Mouse (Mus musculus) testis, postnatal 10 days (tissue): ENCODE results near the gene Gale.
"Not testable (repeated sequence)": the region's sequence is repeated elsewhere in the genome, so short reads cannot be mapped to it uniquely, and the experiment has no call there.

Experiments used
- DNase-seq: peaks from one replicate; pipeline ENCODE4 v3.0.0; 2021; ENCODE audit warnings: low spot score

The Gale gene

DNA sequence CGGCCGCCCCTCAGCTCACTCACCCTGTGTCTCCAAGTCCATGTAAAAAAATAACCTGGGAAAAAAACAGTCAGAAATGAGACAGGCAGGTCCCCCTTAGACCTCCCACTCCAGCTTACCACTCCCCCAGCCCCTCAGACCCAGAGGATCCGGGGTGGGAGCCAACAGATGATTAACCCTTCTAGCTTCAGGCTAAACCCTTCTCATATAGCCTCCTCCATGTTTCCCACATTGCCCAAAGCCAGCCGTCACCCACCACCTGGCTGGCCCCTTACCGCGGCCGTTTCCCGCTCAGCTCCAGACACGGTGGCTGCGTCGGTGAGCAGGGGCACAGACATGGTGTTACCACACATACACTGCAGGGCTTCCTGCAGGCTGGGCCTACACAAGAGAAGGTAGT is 7.1 kb downstream of the Gale start:
- peak; percentile 43 for DNase-seq

DNA sequence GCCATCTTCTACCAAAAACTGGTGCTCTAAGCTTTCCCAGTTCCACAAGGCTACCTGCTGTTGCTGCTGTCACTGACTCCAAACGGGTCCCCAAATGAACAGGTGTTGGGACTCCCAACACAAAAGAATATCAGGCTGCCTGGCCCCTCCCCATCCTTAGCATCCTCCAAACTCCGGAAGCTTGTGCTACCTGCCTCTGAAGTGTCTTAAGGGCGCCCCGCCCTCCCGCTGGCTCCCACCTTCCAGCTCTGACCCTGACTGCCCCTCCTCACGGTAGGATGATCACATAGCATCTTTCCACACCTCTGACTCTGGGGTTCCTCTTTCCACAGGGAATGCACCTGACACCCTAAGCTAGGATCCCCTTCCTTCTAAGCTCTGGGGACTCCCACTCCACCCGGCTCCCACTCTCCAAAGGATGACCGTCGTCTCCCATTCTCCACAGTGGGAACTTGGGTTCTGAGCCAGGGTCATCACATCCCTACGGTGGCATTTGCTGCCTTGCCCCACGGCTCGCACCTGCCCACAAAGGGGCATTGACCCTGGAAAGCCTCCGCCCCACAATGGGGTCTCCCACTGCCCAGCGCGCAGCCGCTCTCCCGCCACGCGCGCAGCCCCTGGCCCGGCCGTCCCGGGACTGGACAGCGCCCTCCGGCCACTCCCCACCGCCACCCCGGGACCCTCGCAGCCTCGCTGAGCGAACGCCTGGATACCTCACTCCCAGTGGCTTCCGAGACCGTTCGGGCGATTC is 8.5 kb downstream of the Gale start:
- peak; percentile 47 for DNase-seq

GRCm38 (mm10) chr4:135972556-135972906 is 9.0 kb downstream of the Gale start, which contains the start of gene Lypla2:
Gene Lypla2 (minus strand): TSS chr4:135972626.
- peak; percentile 91 for DNase-seq

GRCm38 (mm10) chr4:135972911-135973811 is 9.6 kb downstream of the Gale start:
- no peak for DNase-seq

GRCm38 (mm10) chr4:135976146-135976545 is 12.6 kb downstream of the Gale start:
- no peak for DNase-seq

DNA sequence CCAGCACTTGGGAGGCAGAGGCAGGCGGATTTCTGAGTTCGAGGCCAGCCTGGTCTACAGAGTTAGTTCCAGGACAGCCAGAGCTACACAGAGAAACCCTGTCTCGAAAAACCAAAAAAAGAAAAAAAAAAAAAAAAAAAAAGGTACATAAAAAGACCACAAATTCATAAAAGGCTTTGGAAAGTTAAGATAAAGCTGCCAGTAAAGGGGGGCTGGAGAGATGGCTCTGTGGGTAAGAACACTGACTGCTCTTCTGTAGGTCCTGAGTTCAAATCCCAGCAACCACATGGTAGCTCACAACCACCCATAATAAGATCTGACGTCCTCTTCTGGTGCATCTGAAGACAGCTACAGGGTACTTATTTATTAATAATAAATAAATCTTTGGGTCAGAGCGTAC is 16.7 kb downstream of the Gale start:
- DNase-seq = not testable (repeated sequence)

DNA sequence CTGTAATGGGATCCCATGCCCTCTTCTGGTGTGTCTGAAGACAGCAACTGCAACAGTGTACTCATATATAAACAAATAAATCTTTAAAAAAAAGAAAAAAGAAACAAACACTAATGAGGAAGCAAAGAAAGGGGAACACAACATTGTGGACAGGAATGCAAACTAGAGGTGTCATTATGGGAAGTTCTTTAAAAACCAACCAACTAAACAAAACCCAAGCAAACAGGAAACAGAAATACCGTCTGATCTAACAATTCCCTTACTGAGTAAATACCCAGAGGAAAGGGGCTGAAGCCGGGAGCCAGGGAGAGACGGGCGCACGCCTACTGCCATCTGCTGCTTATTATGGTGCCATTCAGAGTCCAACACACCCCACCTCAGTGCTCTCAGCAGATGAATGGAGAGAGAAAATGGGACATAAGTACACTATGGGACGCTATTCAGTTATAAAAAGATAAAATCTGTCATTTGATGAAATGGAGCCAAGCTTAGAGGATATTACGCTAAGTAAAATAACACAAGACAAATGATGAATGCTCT is 18.1 kb downstream of the Gale start:
- DNase-seq = no peak

DNA sequence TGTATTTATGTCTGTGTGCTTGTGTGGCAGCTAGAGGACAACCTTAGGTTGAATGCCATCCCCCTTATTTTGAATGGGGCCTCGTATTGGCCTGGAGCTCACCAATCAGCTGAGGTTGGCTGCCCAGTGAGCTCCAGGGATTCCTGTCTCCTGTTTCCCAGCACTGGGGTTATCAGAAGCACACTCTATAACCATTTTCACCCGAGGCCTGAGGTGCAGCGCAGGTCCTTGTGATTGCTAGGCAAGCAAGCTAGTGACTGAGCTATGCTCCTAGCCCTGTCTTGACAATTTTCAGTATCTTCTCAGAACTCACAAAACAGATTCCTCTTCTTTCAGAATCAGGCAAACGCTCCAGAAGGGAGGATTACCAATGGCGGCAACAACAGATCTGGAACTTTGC is 21.0 kb downstream of the Gale start:
- DNase-seq = no peak

DNA sequence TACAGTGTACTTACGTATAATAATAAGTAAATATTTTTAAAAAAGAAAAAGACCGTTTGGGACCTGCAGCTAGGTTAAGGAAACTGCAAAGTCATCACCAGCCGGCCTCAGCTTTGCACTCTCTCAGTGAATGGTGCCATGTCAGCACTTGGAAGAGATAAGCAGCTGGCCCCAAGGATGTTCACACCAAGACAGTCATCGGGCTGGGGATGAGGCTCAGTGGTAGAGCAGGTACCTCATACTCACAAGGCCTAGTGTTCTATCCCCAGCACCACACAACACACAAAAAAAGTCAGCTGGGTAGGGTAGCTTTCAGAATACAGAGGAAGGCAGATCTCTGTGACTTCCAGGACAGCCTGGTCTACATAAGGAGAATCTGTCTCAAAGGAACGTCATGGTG is 21.7 kb downstream of the Gale start:
- no peak for DNase-seq

GRCm38 (mm10) chr4:135985769-135986168 is 22.2 kb downstream of the Gale start:
- DNase-seq = no peak

DNA sequence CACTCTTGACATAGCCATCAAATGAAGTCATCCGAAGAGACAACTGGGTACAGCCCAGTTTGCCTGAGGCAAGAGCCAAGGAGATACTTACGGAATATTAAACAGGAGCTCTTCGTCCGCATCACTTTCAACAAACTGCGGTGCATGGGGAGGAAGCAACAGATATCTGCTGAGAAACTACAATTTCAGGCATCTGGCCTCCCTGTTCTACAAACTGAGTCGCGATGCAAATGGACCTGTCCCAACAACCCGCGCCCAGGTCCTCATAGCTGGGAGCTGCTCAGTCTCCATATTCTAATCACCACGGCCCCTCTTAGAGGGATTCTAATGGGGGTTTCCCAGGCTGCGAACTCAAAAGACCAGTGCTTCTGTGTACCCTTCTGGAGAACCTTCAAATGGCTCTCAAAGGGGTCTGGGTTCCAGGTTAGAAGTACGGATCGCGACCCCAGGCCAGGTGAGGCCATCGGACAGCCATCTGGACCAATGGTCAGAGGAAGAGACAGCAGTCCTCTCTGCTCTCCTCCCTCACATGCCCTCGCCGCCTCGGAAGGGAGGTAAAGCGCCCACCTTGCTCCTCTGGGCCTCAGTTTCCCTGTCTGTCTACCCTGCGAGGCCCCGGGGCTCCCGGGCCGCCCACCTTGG is 22.9 kb downstream of the Gale start:
- no peak for DNase-seq

GRCm38 (mm10) chr4:135986943-135987710 is 23.6 kb downstream of the Gale start, which contains the start of gene Pithd1:
Gene Pithd1 (minus strand): TSS chr4:135987264.
- peak; percentile 94 for DNase-seq

- no peak for DNase-seq
These were observed 24.2 kb downstream of the Gale start for GRCm38 (mm10) chr4:135987714-135988113.

DNA sequence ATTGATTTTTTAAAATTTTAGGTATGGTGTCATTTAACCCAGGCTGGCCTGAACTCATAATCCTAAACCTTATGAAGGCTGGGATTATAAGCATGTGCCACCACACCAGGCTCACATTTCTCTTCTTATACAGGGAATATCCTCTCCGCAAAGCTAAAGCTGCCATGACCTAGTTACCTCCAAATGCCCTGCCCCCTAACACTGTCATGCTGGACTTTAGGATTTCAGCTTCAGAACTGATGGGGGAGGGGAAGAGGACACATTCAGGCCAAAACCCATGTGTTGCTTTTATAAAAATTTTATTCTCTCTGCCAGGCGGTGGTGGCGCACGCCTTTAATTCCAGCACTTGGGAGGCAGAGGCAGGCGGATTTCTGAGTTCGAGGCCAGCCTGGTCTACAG is 30.4 kb downstream of the Gale start:
- no peak for DNase-seq

DNA sequence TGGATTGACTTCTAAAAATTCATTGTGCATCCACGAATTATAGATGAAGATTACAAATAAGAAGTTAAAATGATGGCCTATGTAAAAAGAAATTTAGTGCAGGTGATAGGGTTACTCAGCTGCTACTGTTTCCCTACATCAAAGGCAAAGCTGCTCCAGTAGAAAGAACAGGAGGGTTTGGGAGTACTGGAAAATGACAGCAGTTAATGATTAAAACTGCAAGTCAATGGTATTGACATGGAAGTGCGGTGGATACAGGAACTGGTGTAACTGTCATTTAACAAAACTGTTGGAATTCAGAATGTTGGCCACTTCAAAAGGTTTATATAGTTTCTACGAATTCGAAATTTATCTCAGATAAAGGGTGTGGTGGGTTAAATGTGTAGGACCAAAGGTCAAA is 31.6 kb downstream of the Gale start:
- DNase-seq = no peak

DNA sequence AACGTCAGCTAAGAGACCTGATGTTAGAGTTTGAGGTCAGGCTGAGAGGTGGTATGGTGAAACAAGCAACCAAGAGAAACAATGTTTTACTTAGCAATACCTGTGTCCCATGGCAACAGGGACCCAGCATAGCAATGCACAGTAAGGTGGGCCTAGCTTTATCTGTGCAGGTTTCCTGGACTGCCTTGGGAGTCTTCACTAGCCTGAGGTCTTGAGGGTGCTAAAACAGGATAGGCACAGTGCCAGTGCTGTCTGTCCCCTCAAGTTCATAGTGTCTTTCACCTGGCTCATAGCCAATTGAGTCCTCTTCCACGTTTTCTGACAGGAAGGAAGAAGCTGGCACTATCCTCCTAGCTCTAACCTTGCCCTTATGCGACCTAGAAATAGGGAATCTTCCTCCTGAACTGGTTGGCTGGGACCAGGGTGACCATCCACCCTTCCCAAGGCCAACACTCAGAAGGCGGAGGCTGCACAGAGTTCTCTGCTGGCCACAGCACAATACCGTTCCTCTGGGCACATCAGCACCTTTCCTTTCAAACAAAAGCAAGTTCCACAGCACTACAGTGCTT is 40.7 kb downstream of the Gale start:
- no peak for DNase-seq

DNA sequence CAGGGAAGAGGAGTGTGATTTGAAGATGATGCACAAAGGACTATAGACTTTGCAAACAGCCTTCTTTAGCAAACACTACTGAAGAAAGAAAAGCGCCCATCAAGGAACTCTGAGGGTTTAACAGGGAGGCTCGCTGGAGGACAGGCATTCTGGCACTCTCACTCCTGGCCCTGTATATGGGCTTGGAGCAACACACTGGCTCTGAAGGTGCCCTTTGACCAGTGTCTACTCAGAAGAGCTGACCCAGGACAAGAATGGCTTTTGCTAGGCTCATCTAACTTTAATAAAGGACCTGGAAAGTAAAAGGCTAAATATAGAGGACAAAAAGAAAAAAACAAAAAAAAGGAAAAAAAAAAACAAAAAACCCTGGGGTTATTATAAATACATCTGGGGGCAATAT is 41.4 kb downstream of the Gale start:
- no peak for DNase-seq

- no peak for DNase-seq
These were observed 43.3 kb downstream of the Gale start for GRCm38 (mm10) chr4:136006821-136007220.

DNA sequence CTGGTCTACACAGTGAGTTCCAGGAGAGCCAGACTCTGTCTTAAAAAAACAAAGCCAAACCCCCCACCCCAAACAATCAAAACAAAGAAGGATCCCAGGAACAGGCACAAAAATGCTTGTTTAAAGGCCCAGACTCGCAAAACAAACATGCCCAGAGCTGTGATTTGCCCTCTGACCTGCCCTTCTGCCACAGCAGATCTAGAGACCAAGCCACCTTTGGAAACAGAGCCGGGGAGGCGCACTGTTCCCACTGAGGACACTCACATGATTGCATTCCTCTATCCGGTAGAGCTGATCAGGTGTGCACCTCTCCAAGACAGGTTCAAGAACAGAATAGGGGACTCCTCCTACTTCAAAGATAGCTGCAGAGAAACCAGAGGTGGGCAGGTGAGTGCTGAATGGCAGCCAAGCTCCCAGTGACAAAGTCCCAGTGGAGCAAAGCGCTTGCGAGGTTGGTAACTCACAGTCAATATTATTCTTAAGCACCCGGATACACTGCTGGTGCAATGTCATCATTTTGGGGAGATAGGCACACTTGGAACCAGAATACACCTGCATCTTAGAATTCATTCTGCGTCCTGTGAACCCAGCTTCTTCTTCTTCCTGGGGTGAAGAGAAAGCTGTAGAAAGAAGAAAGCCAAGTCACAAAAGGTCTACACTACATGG is 45.4 kb downstream of the Gale start:
- no peak for DNase-seq

DNA sequence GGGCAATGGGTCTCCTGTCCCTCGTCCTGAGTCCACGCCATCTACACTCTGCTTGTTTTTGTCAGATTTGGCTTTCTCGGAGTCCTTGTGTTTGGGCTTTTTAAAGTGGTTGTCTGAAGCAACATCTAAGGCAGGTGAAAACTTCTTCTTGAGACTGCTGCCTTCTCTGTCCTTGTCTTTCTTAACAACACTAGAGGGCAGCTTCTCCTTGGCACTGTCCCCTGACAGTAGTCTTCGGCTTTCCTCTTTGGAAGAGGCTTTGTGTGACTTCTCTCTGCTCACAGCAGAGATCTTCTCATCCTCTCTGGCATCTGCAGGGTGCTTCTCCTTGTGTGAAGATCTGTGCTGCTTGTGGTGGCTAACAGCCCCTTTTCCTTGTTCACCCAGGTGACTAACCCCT is 47.1 kb downstream of the Gale start:
- DNase-seq = no peak
